Mouse (Mus musculus): ENCODE data around the gene Gm10318.

DNA sequence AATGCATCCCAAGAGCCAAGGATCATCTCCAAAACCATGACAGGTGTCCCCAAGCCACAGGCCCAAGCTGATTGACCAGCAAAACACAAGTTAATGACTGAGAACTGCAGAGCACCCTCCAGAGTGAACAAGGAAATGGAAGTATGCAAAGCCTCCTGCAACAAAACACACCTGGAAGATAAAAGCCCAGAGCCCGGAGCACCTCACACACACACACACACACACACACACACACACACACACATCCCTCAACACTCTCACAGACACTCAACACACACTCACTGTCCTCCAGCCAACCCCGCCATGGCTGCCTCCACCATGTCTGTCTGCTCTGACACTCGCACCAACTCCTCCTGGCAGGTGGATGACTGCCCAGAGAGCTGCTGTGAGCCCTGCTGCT, 6.2 kb upstream of the Gm10318 start, which contains the start of gene Gm36176:
- TF ChIP-seq CTCF (conservative IDR thresholded peaks at IDR 0.05; ENCODE audit: low read length): no peak
- no peak for TF ChIP-seq NANOG (IDR thresholded peaks at IDR 0.05; ENCODE audit: borderline replicate concordance, low read length)
